Mouse (Mus musculus): ENCODE data around the gene Lad1.

DNA sequence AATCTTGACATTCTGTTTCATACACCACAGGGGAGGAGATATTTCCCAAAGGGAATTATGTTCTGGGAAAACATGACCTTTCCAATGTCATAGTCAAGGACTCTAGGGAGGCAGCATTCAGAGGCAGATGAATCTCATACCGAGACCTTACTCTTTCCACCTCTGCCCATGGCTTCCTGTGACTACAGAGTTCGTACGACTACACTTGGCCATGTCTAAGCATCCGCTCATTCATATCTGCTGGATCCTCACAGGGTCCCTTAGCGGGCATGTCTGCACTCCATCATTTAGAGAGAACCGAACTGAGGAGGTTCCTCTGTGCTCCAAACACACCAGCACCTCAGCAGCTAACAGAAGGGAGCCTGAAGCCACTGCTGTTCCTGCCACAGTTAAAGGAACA, 20.7 kb downstream of the Lad1 start:
- TF ChIP-seq CTCF (IDR thresholded peaks at IDR 0.05; ENCODE audit: insufficient read depth, low read depth, low read length), result no peak
- TF ChIP-seq POLR2A (IDR thresholded peaks at IDR 0.05; ENCODE audit: insufficient read depth, low read depth, low read length), result no peak

All from olfactory bulb, adult 2 months (tissue).